Mouse (Mus musculus) lung, embryonic 15.5 days (tissue): Measurements from ENCODE around the gene Adam17. TPM values are rescaled to one million over a fixed set of nuclear protein-coding genes. Genes with fewer than 3 reads are reported as not detected.

Experiments used
- ATAC-seq: fragments of 200-750 bp; cut with Nextera tagmentation; 2 replicates; pipeline ENCODE4 v1.8.0; 2017; ENCODE audit warnings: moderate number of reproducible peaks, borderline replicate concordance; ENCODE audit not compliant: low FRiP score, low TSS enrichment; ENCODE audit errors: extremely low read depth
- H3K27ac ChIP-seq: fragments of 300-500 bp; sonication (generic); 2 replicates; pipeline ENCODE4 v1.5.1; 2015; ENCODE audit warnings: moderate library complexity, mild to moderate bottlenecking, inconsistent platforms
- H3K27me3 ChIP-seq: fragments of 300-500 bp; sonication (generic); 2 replicates; pipeline ENCODE4 v1.6.1; 2015; ENCODE audit warnings: inconsistent platforms
- H3K36me3 ChIP-seq: fragments of 300-500 bp; sonication (generic); 2 replicates; pipeline ENCODE4 v1.6.1; 2015; ENCODE audit warnings: inconsistent platforms
- H3K4me1 ChIP-seq: fragments of 300-500 bp; sonication (generic); 2 replicates; pipeline ENCODE4 v1.6.1; 2015; ENCODE audit warnings: inconsistent platforms
- H3K4me2 ChIP-seq: fragments of 300-500 bp; sonication (generic); 2 replicates; pipeline ENCODE4 v1.6.1; 2015; ENCODE audit warnings: inconsistent platforms, mild to moderate bottlenecking, moderate library complexity
- H3K4me3 ChIP-seq: fragments of 300-500 bp; sonication (generic); 2 replicates; pipeline ENCODE4 v1.5.1; 2015; ENCODE audit warnings: mild to moderate bottlenecking, inconsistent platforms
- H3K9ac ChIP-seq: fragments of 300-500 bp; sonication (generic); 2 replicates; pipeline ENCODE4 v1.6.1; 2015; ENCODE audit warnings: inconsistent platforms
- H3K9me3 ChIP-seq: fragments of 300-500 bp; sonication (generic); 2 replicates; pipeline ENCODE4 v1.6.1; 2016; ENCODE audit warnings: inconsistent platforms
- WGBS: fragments of 180-500 bp; shearing (Covaris S2); methylation state at CpG from one replicate; pipeline ENCODE4 v1.1.7; 2015; 5-methylcytosine and 5-hydroxymethylcytosine counted together
- polyA plus RNA-seq: library from polyadenylated mRNA; unstranded; fragments of >200 nt; fragmentation: Nextera tagmentation; extraction: Ambion mirVana; gene quantifications from 2 replicates; pipeline ENCODE4 v1.2.1, GENCODE M21; 2015

Adam17 gene
- polyA plus RNA-seq, 1 experiment from 2014 or later = 46.6 TPM

DNA sequence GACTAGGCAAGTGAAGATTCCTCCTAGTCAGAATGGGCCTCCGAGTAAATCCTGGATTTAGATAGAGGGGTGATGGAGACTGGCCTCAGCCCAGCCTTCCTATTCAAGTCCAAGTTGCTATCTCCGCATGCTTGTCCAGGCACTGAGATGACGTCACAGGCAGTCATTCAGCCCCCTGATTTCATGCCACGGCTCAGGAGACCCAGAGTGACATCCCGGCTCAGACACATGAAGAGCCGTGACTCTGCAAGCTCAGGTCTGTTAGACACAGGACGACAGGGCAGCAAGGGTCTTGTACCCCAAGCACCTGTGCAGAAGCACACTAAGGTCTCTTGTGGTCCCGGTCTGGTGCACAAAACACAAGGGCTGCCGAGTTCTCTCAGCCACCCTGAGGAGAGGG is 50.6 kb downstream of the Adam17 start:
- no peak overlapping the region for H3K9ac ChIP-seq
- no peak overlapping the region for H3K4me2 ChIP-seq
- WGBS = 85% methylated on average over 9 of the region's 9 CpGs
- no peaks in the 10 kb centered on the region for H3K4me1 ChIP-seq
- no peaks in the 10 kb centered on the region for H3K27me3 ChIP-seq
- peaks cover 48% of the 10 kb centered on the region for H3K36me3 ChIP-seq
- no peak for ATAC-seq
- no peaks in the 10 kb centered on the region for H3K9me3 ChIP-seq
- no peak overlapping the region for H3K4me3 ChIP-seq
- no peak overlapping the region for H3K27ac ChIP-seq

DNA sequence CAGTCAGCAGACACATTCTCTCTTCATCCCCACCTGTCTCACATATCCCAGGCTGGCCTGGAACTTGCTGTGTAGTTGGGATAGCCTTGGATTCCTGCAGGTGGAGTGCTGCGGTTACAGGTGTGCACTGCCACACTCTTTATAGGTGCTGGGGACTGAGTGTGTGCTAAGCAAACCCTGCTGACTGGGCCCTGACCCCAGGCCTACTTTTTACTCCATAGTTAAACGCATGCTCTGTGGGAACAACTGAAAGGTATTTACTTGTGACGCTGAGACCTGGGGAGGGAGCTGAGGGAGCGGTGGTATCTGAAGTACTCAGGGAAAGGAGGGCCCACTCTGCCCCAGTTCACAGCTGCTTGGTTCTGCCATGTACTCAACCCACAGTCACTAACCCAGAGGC is 51.1 kb downstream of the Adam17 start:
- Histone ChIP-seq H3K4me1 (peaks cover under 1% of the 10 kb centered on the region; the same call in 1 of the 2 replicates), H3K4me2 (no peak overlapping the region), H3K4me3 (no peak overlapping the region), H3K36me3 (peaks cover 42% of the 10 kb centered on the region), H3K9ac (no peak overlapping the region), H3K27ac (no peak overlapping the region), H3K9me3 (no peaks in the 10 kb centered on the region), H3K27me3 (no peaks in the 10 kb centered on the region)
- WGBS = 72% methylated on average over 4 of the region's 4 CpGs
- no peak for ATAC-seq

DNA sequence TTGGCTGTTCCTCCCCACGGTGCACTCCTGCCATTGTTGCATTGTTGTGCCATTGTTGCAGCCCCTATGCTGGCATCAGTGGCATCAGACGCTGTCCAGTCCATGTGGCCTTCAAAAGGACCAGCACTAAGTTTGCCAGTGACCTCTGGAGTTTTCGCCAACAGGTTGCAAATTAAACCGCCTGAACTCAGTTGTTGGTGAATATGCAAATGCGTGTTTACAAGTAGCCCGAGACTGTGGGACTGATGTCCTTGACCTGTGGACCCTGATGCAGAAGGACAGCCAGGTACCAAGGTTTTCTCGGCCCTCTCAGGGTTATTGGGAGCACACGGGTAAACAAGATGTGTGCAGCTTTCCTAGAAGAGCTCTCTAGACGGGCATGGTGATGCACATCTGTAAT is 52.3 kb downstream of the Adam17 start:
- Histone ChIP-seq H3K27me3 (no peaks in the 10 kb centered on the region), H3K9ac (no peak overlapping the region), H3K4me2 (no peak overlapping the region), H3K27ac (no peak overlapping the region), H3K4me3 (no peak overlapping the region), H3K9me3 (no peaks in the 10 kb centered on the region), H3K36me3 (peaks cover 32% of the 10 kb centered on the region), H3K4me1 (peaks cover 4% of the 10 kb centered on the region; the same call in 1 of the 2 replicates)
- ATAC-seq = no peak
- WGBS = 81% methylated on average over 9 of the region's 9 CpGs

DNA sequence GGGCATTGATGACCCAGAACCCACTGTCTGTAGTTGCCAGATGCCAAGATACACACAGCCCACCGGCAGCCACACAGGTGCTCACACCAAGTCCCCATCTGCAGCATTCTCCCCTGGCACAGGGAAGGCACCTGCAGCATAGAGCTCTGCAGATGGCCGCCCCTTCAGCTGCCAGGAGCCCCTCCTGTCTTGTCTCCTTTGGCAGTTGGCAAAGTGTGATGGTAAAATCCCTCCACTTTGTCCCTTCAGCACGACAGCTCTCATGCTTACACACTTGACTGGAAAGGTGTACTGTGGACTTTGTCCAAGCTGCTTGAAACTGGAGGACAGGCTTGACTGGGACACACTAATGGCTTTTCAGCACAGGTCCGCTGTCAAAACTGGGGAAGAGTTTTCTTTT is 53.1 kb downstream of the Adam17 start:
- Histone ChIP-seq H3K27me3 (no peaks in the 10 kb centered on the region), H3K4me2 (no peak overlapping the region), H3K4me3 (no peak overlapping the region), H3K36me3 (peaks cover 25% of the 10 kb centered on the region), H3K9me3 (no peaks in the 10 kb centered on the region), H3K27ac (no peak overlapping the region), H3K9ac (no peak overlapping the region), H3K4me1 (peaks cover 4% of the 10 kb centered on the region; the same call in 1 of the 2 replicates)
- ATAC-seq = no peak
- WGBS = 73% methylated on average over 4 of the region's 4 CpGs

DNA sequence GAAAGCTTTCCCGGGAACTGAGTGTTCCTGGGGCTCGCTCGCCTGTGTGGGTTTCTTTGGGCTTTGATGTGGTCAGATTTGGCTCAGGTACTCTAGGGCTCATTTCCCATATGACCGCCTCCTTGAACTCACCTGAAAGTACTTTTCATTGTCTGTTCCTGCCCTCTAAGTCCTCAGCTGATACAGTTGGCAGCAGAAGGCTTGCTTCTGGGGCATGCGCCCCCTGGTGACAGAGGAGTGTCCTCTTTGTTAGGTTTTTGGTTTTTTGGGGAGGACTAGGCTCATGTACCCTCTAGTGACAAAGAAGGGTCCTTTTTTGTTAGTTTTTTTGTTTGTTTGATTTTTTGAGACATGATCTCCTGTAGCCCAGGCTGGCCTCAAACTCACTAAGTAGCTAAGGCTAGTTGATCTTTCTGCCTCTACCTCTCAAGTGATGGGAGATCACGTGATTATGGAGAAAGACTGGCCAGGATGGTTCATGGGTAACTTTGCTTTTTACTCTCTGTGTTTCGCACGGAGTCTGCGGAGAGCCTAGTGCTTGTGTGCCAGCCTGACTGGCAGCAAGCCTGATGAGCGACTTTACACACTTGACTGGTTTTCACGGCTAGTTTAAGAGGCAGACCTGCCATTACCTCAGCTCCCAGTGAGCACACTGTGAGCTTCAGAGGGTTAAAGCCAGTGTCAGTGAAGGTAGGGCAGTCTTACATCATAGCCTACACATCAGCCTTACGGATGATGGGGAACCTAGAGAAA is 55.1 kb downstream of the Adam17 start:
- no peak for ATAC-seq
- Histone ChIP-seq H3K4me3 (no peak overlapping the region), H3K27ac (no peak overlapping the region), H3K4me1 (peaks cover 4% of the 10 kb centered on the region; the same call in 1 of the 2 replicates), H3K36me3 (peaks cover 27% of the 10 kb centered on the region), H3K4me2 (no peak overlapping the region), H3K9ac (no peak overlapping the region), H3K27me3 (no peaks in the 10 kb centered on the region), H3K9me3 (no peaks in the 10 kb centered on the region)
- WGBS = 74% methylated on average over 12 of the region's 12 CpGs

DNA sequence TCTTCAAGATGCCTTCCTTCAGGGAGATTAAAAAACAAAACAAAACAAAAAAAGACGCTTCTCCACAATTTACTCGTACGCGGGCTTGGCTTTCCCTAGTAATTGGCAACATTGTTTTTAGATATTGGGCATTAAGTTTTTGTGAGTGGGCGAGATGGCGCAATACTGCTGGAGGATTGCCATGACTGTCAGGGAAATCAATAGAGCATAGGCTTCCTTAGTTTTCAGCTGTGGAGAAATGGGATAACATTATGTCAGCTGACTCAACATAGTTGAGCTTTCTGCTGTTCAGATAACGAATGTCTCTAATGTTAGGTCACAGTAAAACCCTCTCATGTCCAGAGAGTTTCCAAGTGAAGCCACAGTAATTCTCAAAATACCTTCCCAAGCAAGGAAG is 56.6 kb downstream of the Adam17 start:
- Histone ChIP-seq H3K4me3 (peak overlapping the region; percentile 80), H3K9me3 (no peaks in the 10 kb centered on the region), H3K36me3 (peaks cover 31% of the 10 kb centered on the region), H3K4me2 (peak overlapping the region; percentile 61), H3K27ac (peak overlapping the region; percentile 76; the same call in 1 of the 2 replicates), H3K27me3 (no peaks in the 10 kb centered on the region), H3K9ac (peak overlapping the region; percentile 81), H3K4me1 (peaks cover 4% of the 10 kb centered on the region; the same call in 1 of the 2 replicates)
- WGBS = 16% methylated on average over 7 of the region's 7 CpGs
- ATAC-seq = no peak

DNA sequence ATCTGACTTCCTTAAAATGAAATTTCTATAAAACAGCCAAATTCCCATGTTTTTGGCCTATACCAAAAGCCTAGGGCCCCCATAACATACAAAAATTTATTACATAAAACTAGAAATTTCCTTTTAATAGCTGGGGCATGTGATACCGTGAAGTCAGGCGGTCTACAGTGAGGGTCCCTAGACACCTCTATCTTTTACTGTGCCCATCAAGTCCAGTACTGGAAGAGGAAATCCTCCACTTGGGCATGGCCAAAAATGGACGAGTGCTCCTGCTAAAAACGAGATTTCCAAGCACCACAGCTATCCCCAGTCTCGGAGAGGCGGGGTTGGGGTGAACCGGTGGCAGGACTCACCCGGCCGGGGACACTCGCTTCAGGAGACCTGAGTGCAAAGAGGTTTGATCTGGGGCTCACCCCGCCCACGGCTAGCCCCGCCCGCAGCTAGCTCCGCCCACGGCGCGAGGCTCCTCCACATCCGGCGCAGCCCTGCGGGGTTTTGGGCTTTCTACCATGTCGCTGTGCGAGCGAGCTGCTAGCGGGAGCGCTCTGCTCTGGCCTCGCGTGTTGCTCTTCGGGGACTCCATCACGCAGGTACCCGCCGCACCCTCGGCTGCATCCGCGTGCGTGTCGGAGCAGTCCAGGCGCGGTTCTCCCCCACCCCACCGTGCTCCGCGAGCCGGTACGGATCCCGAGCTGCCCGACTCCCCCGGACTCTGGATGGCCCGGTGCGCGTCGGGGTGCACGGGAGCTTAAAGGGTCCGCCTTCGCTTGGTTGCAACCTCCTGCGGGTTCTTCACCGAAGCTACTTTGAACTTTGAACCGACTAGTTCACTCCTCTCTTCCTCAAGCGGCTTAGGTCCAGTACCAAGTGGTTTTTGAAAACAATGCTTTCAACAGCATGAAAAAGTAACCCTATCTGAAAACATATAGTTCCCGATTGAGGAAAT is 57.2 kb downstream of the Adam17 start, which contains the start of gene Iah1:
Gene Iah1 (plus strand): TSS at position 467 of the 946 bp plus-strand sequence.
- Histone ChIP-seq H3K9me3 (no peaks in the 10 kb centered on the region), H3K4me3 (peak within 1 kb of the TSS; percentile 80), H3K9ac (peak within 1 kb of the TSS; percentile 81), H3K4me1 (peaks cover 4% of the 10 kb centered on the region; the same call in 1 of the 2 replicates), H3K27me3 (no peaks in the 10 kb centered on the region), H3K4me2 (peak within 1 kb of the TSS; percentile 61), H3K27ac (peak within 1 kb of the TSS; percentile 76), H3K36me3 (peaks cover 36% of the 10 kb centered on the region)
- peak; percentile 93 for ATAC-seq
- WGBS = 2% methylated on average over 59 of the region's 59 CpGs

DNA sequence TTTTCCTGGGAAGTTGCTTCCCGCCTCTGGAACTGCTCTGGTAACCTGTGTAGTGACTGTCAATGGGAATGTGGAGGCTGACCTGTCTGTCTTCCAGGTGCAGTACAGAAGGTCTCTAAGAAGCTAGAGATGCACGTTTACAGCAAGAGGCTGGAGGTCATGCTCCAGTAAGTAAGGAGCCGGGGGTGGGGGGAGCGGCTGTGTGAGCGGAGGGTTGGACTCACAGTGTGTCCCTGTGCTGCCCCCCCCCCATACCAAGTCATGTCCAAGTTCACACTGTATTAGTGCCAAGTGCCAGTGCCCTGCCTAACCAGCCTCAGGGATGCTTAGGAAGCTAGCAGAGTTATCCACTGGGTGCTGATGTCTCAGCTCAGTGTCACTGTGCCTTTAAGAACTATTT is 61.2 kb downstream of the Adam17 start:
- H3K9me3 ChIP-seq = no peaks in the 10 kb centered on the region
- no peak overlapping the region for H3K27ac ChIP-seq
- WGBS = 88% methylated on average over 5 of the region's 5 CpGs
- no peaks in the 10 kb centered on the region for H3K27me3 ChIP-seq
- H3K4me3 ChIP-seq = no peak overlapping the region
- ATAC-seq = no peak
- peaks cover 2% of the 10 kb centered on the region; the same call in 1 of the 2 replicates for H3K4me1 ChIP-seq
- no peak overlapping the region for H3K4me2 ChIP-seq
- no peak overlapping the region for H3K9ac ChIP-seq
- H3K36me3 ChIP-seq = peaks cover 74% of the 10 kb centered on the region

DNA sequence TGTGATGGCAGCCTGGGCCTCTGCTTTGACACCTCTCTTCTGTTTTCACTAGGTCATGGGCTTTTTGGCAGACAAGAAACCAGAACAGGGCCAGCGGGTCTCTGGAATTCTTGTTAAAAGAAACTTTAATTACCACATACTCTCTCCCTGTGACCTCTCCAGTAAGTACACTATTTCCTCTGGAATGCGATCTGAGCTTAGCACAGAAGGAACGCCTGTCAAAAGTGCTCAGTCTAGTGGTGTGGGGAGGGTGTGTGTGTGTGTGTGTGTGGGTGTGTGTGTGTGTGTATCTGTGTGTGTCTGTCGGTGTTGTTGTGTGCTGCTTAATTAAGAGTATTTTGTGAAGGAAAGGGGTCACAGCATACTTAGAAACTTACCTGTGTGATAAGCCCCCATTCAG is 66.7 kb downstream of the Adam17 start:
- Histone ChIP-seq H3K9ac (no peak overlapping the region), H3K36me3 (peaks cover 87% of the 10 kb centered on the region), H3K27me3 (no peaks in the 10 kb centered on the region), H3K4me3 (no peak overlapping the region), H3K27ac (no peak overlapping the region), H3K9me3 (no peaks in the 10 kb centered on the region), H3K4me1 (no peaks in the 10 kb centered on the region), H3K4me2 (no peak overlapping the region)
- ATAC-seq = no peak
- 81% methylated on average over 4 of the region's 4 CpGs for WGBS

DNA sequence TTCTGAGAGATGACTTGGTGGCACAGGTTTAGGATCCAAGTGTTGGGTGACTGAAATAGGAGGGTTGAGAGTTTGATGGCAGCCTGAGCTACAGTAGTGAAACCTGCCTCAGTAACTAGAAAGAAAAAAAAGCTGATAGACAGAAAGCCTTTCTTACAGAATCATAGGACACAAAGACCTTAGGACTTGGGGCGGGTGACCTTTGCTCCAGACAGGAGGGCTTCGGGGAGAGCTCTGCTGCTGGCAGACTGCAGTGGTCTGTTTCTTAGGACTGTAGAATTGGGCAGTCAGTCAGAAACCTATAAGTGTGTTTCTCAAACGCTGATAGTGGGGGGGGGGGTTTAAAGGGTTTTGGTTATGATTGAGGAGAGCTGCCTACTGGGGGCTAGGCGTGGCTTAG is 67.7 kb downstream of the Adam17 start:
- Histone ChIP-seq H3K27ac (no peak overlapping the region), H3K4me2 (no peak overlapping the region), H3K4me1 (no peaks in the 10 kb centered on the region), H3K4me3 (no peak overlapping the region), H3K27me3 (no peaks in the 10 kb centered on the region), H3K36me3 (peaks cover 85% of the 10 kb centered on the region), H3K9me3 (no peaks in the 10 kb centered on the region), H3K9ac (no peak overlapping the region)
- ATAC-seq = no peak
- 95% methylated on average over 4 of the region's 4 CpGs for WGBS

DNA sequence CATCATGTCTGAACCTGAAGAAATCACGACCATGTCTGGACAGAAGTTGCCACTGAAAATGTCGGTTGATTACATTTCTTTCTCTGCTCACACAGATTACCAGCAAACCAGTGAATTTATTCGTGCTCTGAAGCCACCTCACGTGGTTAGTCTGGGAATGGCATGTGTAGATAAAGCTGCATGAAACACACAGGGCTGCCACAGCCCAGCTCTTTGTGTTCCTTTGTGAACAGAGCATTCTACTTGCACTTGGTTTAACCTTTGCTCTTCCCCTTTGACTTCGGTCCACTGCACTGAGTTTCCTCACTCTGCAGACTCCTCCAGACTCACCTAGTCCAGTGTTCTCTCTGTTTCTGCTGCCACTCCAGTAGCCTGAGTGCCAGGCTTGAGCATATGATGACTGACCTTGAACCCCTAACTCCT is 71.1 kb downstream of the Adam17 start:
- WGBS = 74% methylated on average over 5 of the region's 5 CpGs
- H3K9me3 ChIP-seq = no peaks in the 10 kb centered on the region
- ATAC-seq = no peak

DNA sequence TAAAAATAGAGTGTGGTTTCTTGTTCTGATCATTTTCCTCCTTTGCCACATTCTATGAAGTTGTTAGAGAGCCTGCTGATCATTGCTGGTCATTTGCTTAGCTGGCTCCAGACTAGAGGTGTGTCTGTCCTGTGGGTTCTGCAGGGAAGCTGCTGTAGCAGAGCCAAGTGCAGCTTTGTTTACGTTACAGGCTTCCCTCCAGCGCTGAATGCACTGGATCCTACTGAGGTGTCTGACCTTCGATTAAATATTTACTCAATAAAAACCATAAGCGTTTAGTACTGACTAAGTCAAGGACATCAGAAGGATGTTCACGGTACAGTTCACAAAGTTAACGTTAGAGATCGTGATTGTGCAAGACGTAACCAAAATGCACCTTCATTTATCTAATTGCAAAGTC is 71.5 kb downstream of the Adam17 start:
- H3K9me3 ChIP-seq = no peaks in the 10 kb centered on the region
- 53% methylated on average over 8 of the region's 8 CpGs for WGBS
- H3K4me1 ChIP-seq = no peaks in the 10 kb centered on the region
- no peak overlapping the region for H3K9ac ChIP-seq
- no peak overlapping the region for H3K27ac ChIP-seq
- H3K4me2 ChIP-seq = no peak overlapping the region
- peaks cover 78% of the 10 kb centered on the region for H3K36me3 ChIP-seq
- ATAC-seq = no peak
- no peaks in the 10 kb centered on the region for H3K27me3 ChIP-seq
- no peak overlapping the region for H3K4me3 ChIP-seq

More for the DNA sequence above, 71.1 kb downstream of the Adam17 start:
- Histone ChIP-seq H3K4me1 (no peaks in the 10 kb centered on the region), H3K36me3 (peaks cover 77% of the 10 kb centered on the region), H3K4me3 (no peak overlapping the region), H3K4me2 (no peak overlapping the region), H3K27ac (no peak overlapping the region), H3K27me3 (no peaks in the 10 kb centered on the region), H3K9ac (no peak overlapping the region)
